Mouse (Mus musculus) megakaryocyte, embryonic 14.5 days (primary cell): Measurements from ENCODE around the gene Acvr1c. TPM values are rescaled to one million over a fixed set of nuclear protein-coding genes. Genes with fewer than 3 reads are reported as not detected.

Experiments used
- H3K27me3 ChIP-seq: replicated peaks from 2 replicates; pipeline ENCODE3; 2012; ENCODE audit warnings: inconsistent platforms
- H3K36me3 ChIP-seq: replicated peaks from 2 replicates; pipeline ENCODE3; 2012; ENCODE audit warnings: low read length, inconsistent platforms, mixed read lengths
- H3K4me1 ChIP-seq: 2 replicates; pipeline ENCODE4 v1.6.1; 2012; ENCODE audit warnings: inconsistent platforms
- H3K4me3 ChIP-seq: replicated peaks from 2 replicates; pipeline ENCODE3; 2012; ENCODE audit warnings: moderate library complexity, mild to moderate bottlenecking, inconsistent platforms
- H3K9me3 ChIP-seq: 2 replicates; pipeline ENCODE4 v1.6.1; 2012; ENCODE audit warnings: inconsistent platforms
- FLI1 ChIP-seq: IDR thresholded peaks from 2 replicates; pipeline ENCODE4 v1.6.1; 2012; ENCODE audit warnings: low read length, inconsistent platforms, mixed read lengths
- GATA1 ChIP-seq: IDR thresholded peaks from 3 replicates; pipeline ENCODE4 v1.6.1; 2012; ENCODE audit warnings: mixed read lengths, low read length, inconsistent platforms, borderline replicate concordance
- polyA plus RNA-seq: library from polyadenylated mRNA; stranded (reverse); fragments of >175 nt; gene quantifications from 2 replicates; pipeline ENCODE4 v1.2.3, GENCODE M21; 2012; ENCODE audit warnings: low replicate concordance; ENCODE audit not compliant: insufficient read depth

Gene Acvr1c
- polyA plus RNA-seq, result not detected in 2 replicates

GRCm38 (mm10) chr2:58357414-58358131 lies at the start of gene Acvr1c:
TSS of gene Acvr1c (minus strand) at chr2:58357895.
- H3K9me3 ChIP-seq, result no peaks in the 10 kb centered on the region
- H3K4me1 ChIP-seq, result peaks cover 14% of the 10 kb centered on the region
- no peak for TF ChIP-seq GATA1
- no peak for TF ChIP-seq FLI1
- H3K36me3 ChIP-seq, result no peaks in the 10 kb centered on the region
- peak within 1 kb of the TSS; percentile 89 for H3K4me3 ChIP-seq
- peaks cover 28% of the 10 kb centered on the region for H3K27me3 ChIP-seq

DNA sequence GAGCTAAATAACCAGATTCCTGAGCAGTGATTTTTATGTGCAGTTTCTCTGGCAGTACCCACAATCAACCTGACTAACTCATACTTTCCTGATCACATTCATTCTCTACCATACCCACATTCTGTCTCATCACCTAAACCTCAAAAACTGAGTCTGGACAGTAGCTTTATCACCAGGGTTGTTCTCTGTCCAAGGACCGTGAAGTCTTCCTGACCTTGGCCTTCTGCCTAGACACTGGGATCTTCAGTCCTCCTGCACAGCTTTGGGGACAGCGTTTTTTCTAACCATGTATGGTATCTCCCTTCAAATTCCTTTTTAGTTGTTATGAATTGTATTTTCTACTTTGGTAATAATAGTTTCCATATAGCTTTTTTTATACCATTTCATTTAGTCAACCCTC lies 45.8 kb upstream of the Acvr1c start:
- Histone ChIP-seq H3K4me1 (no peaks in the 10 kb centered on the region), H3K36me3 (no peaks in the 10 kb centered on the region)
- no peak for TF ChIP-seq FLI1

GRCm38 (mm10) chr2:58388601-58389000 lies 30.9 kb upstream of the Acvr1c start:
- Histone ChIP-seq H3K4me3 (no peak overlapping the region), H3K9me3 (no peaks in the 10 kb centered on the region), H3K4me1 (no peaks in the 10 kb centered on the region), H3K27me3 (no peaks in the 10 kb centered on the region), H3K36me3 (no peaks in the 10 kb centered on the region)
- TF ChIP-seq GATA1 (no peak), FLI1 (no peak)

More for the DNA sequence above, 45.8 kb upstream of the Acvr1c start:
- H3K27me3 ChIP-seq, result no peaks in the 10 kb centered on the region
- H3K9me3 ChIP-seq, result no peaks in the 10 kb centered on the region
- H3K4me3 ChIP-seq, result no peak overlapping the region

- H3K4me1 ChIP-seq, result no peaks in the 10 kb centered on the region
- no peaks in the 10 kb centered on the region for H3K27me3 ChIP-seq
- TF ChIP-seq GATA1 (no peak), FLI1 (no peak)
- H3K4me3 ChIP-seq, result no peak overlapping the region
- no peaks in the 10 kb centered on the region for H3K9me3 ChIP-seq
- H3K36me3 ChIP-seq, result no peaks in the 10 kb centered on the region
These were observed 22.3 kb upstream of the Acvr1c start for GRCm38 (mm10) chr2:58380020-58380419.

DNA sequence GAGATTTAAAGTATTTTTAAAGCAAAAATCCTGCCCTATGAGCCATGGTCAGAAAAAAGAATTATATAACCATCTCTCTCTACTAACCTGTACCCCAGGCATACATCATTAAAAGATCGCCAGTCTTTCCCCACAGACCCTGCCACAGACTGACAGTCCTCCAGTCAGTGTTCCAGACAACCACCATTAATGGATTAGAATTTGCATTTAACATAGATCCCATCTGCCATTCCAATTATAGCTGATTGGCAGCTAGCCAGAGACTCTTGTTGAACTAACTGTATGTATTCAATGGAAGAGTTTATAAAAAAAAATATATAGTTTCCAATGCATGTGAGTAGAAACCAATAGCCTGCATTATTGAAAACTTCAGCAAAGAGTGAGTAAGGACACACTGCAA lies 21.8 kb upstream of the Acvr1c start:
- TF ChIP-seq FLI1 (no peak), GATA1 (no peak)
- Histone ChIP-seq H3K9me3 (no peaks in the 10 kb centered on the region), H3K36me3 (no peaks in the 10 kb centered on the region), H3K4me1 (no peaks in the 10 kb centered on the region), H3K4me3 (no peak overlapping the region), H3K27me3 (no peaks in the 10 kb centered on the region)

- no peak for TF ChIP-seq GATA1
- no peak for TF ChIP-seq FLI1
- Histone ChIP-seq H3K4me3 (no peak overlapping the region), H3K36me3 (no peaks in the 10 kb centered on the region)
These were observed 19.9 kb upstream of the Acvr1c start for GRCm38 (mm10) chr2:58377417-58378130.

DNA sequence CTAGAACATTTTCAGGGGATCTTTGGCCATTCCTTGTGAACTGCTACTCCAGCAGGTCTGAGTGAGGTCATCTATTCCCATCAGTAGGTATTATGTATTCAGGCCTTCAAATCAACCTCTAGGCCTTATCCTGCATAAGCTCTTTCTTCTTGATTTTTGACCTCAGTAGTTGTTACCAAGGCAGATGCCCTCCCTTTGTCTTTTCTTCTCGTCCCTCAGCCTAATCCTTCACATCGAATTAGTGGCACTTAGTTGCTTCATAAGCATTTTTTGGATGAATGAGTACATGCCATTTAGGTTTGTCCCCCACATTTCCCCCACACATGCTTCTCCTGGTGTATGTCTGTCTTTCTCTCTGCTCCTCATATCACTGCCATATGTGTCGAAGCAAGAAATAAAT lies 8.5 kb upstream of the Acvr1c start:
- Histone ChIP-seq H3K4me1 (no peaks in the 10 kb centered on the region), H3K36me3 (no peaks in the 10 kb centered on the region), H3K4me3 (no peak overlapping the region), H3K27me3 (no peaks in the 10 kb centered on the region), H3K9me3 (no peaks in the 10 kb centered on the region)
- TF ChIP-seq FLI1 (no peak), GATA1 (no peak)

More at GRCm38 (mm10) chr2:58377417-58378130, 19.9 kb upstream of the Acvr1c start:
- H3K4me1 ChIP-seq, result peaks cover 3% of the 10 kb centered on the region; the same call in 1 of the 2 replicates
- no peaks in the 10 kb centered on the region for H3K9me3 ChIP-seq
- no peaks in the 10 kb centered on the region for H3K27me3 ChIP-seq

GRCm38 (mm10) chr2:58361361-58362046 lies 3.8 kb upstream of the Acvr1c start:
- no peak for TF ChIP-seq FLI1
- no peak for TF ChIP-seq GATA1
- H3K4me3 ChIP-seq, result no peak overlapping the region
- peaks cover 14% of the 10 kb centered on the region for H3K4me1 ChIP-seq
- no peaks in the 10 kb centered on the region for H3K9me3 ChIP-seq
- H3K27me3 ChIP-seq, result peaks cover 22% of the 10 kb centered on the region
- H3K36me3 ChIP-seq, result no peaks in the 10 kb centered on the region

DNA sequence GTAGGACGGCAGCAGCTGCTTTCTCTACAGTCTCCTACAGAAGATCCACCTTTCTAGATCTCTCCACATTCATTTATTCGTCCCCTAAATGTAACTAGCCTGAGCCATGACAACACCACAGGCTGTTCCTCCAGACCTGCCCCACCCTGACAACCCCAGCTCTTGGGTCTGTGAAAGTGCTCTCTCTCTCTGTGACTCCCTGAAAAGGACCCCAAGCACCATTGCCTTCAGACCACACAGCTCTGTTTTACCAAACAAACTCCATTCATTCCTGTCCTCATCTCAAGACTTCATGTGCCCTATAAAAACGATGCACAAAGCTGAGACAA lies 401 bp upstream of the Acvr1c start:
- Histone ChIP-seq H3K36me3 (no peaks in the 10 kb centered on the region), H3K4me3 (peak overlapping the region; percentile 89), H3K4me1 (peaks cover 14% of the 10 kb centered on the region), H3K27me3 (peaks cover 28% of the 10 kb centered on the region), H3K9me3 (no peaks in the 10 kb centered on the region)
- TF ChIP-seq GATA1, result no peak

DNA sequence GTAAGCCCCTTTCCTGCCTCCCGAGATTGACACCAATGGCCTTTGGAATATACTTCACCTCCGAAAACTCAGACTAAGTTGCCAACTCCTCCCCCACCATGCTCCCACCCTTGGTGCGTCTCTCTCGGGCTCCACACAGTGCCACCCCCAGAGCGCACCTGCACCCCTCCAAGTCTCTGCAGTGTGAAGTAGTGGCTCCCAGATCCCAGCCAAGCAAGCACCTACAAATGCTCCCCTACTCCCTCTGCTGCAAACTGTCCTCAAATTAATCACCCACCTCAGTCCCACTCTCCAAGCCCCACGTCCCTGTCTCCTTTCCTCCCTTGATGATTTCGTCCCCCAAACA lies 654 bp downstream of the Acvr1c start:
- TF ChIP-seq GATA1 (no peak), FLI1 (no peak)
- H3K36me3 ChIP-seq, result no peaks in the 10 kb centered on the region
- H3K9me3 ChIP-seq, result no peaks in the 10 kb centered on the region
- H3K4me1 ChIP-seq, result peaks cover 14% of the 10 kb centered on the region
- peak overlapping the region; percentile 89 for H3K4me3 ChIP-seq
- peaks cover 28% of the 10 kb centered on the region for H3K27me3 ChIP-seq
